Mouse (Mus musculus): ENCODE measurements at regions not wholly inside any gene's neighbourhood (a gene's known extent, or its start where the extent isn't known, plus 50 kb on each side); places are given as distances from the start of the nearest gene placed in this dataset.

GRCm38 (mm10) chr14:86300811-86301210 lies 840.2 kb downstream of the Diaph3 start:
- TF ChIP-seq POLR2A (IDR thresholded peaks at IDR 0.05; ENCODE audit: insufficient read length, low read depth) (no peak), MYOG (IDR thresholded peaks at IDR 0.05; ENCODE audit: control insufficient read depth in 1 of 3, insufficient read depth in 1 of 3, insufficient read length in 2 of 3, low read depth in 2 of 3) (no peak), E2F4 (IDR thresholded peaks at IDR 0.05; ENCODE audit: insufficient read depth) (no peak), MAX (IDR thresholded peaks at IDR 0.05; ENCODE audit: low read depth) (no peak), REST (IDR thresholded peaks at IDR 0.05; ENCODE audit: insufficient read depth, insufficient read length) (no peak), POLR2AphosphoS2 (IDR thresholded peaks at IDR 0.05; ENCODE audit: insufficient read length, low read depth) (no peak), MYOD1 (IDR thresholded peaks at IDR 0.05; ENCODE audit: control insufficient read depth in 1 of 3, insufficient read length in 2 of 3, low read depth in 2 of 3) (no peak), CEBPB (IDR thresholded peaks at IDR 0.05; ENCODE audit: insufficient read depth, poor library complexity, severe bottlenecking) (no peak), USF1 (IDR thresholded peaks at IDR 0.05; ENCODE audit: low read depth) (no peak), TCF12 (IDR thresholded peaks at IDR 0.05; ENCODE audit: insufficient read depth, poor library complexity, severe bottlenecking) (no peak), TCF3 (IDR thresholded peaks at IDR 0.05; ENCODE audit: insufficient read length, low read depth) (no peak)

Measured in myocyte (in vitro differentiated cells).